Mouse (Mus musculus): ENCODE data around the gene Cfap44.
A peak's percentile ranks its signal among the peaks of the same experiment; 100 is the strongest.

Cfap44 gene

DNA sequence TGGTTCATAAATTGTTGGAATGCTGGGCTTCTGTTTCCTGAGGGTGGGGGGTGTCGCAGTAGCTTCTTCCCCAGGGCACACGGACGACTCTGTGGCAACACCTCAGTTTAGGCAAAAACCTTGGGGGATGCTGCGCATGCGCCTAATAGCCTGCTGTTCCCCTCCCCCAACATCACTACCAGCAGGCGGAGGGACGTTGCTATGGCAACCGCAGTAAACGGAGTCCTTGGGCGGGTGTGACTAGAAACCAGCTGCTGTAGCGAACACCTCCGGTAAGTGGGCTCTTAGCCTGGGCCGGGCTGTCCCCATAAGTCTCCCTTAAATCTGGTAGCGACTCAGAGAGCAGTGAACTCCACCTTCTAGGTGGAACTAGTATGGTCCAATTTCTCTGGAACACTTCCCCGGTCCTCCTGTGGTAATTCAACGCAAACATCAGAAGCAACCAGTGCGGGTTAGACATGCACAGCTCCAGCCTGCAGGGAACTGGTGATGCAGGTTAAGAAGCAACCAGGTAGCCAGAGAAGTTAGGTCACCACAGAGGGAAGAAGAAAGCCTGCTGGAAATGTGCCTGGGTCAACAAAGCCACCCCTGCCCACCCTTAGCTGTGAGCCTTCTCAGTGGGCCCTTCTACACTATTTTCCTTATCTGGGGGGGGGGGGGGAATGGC lies at the start of gene Cfap44:
Gene Cfap44 (plus strand): TSS at position 220 of the 667 bp plus-strand sequence.
- Histone ChIP-seq H3K36me3 (ENCODE audit: control insufficient read depth, insufficient read depth, low read length, poor library complexity, severe bottlenecking) (no peaks in the 10 kb centered on the region), H3K27me3 (ENCODE audit: control insufficient read depth, insufficient read depth, low read length, poor library complexity, severe bottlenecking) (no peaks in the 10 kb centered on the region)
- peak; percentile 63 for DNase-seq (ENCODE audit: low read depth, low spot score)

DNA sequence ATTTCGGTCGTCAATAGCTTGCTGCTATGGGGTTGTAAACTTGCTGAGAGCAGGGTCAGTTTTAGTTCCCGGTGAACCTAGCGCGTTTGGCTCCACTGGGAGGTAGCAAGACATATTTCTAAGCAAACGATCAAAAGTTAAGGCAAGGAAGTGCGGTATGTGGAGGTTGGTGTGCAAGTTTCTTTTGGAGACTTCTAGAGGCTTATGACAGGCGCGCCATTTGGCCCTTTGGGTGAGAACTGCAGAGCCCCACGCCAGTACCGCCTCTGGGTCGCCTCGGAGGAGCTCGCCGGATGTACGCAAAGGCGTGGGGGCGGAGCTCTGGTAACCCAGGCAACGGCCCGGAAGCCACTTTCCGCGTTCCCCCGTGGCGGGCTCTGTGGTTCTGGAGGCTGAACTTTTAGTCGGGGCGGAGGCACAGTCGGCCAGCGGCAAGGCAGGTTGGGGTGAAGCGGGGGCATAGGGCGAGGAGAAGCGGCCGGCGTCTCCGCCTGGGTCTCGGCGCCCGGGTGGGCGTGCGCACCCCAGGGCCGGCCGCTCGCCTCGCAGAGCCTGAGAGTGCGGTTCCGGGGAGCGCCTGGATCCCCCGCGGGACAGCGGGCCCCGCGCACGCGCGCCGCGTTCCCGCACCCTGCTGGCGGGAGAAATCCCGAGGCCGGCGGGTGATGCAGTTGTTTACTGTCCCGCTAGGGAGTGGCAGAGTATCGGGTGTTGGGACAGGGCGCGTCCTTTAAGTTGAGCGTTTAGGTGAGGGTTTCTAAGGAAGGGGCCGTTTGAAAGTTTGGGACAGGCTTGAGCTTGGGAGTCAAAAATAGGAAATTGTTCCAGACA lies 47.3 kb upstream of the Cfap44 start, which contains the start of gene Spice1:
Gene Spice1 (plus strand): TSS at position 51 of the 831 bp plus-strand sequence.
- no peaks in the 10 kb centered on the region for H3K36me3 ChIP-seq (ENCODE audit: control insufficient read depth, insufficient read depth, low read length, poor library complexity, severe bottlenecking)
- no peaks in the 10 kb centered on the region for H3K27me3 ChIP-seq (ENCODE audit: control insufficient read depth, insufficient read depth, low read length, poor library complexity, severe bottlenecking)
- DNase-seq (ENCODE audit: low read depth, low spot score), result peak; percentile 97

DNA sequence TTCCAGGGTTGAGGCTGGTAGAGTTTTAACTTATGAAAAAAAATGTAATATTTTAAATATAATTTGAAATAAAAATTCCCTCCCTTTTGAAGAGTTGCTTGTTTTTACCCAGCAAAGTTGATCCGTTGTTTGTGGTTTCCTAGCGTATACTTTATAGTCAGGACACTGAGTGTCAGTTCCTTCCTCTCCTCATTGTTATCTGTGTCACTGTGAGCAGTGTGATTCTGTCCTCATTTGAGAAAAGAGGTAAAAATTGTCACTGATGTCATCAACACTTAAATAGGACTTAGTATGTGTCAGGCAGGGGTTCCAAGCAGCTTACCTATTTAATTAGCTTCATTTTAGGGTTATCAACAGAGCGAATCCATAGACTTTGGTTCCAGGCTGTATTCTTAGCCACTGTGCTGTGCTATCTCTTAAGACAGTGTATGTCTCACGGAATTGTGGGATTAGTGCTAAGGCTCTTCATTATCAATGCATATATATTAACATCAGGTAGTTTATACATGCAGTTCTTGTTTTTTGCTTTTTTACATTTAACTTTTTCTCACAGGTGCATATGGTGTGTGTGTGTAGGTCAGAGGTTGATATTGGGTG lies 44.7 kb upstream of the Cfap44 start:
- H3K36me3 ChIP-seq (ENCODE audit: control insufficient read depth, insufficient read depth, low read length, poor library complexity, severe bottlenecking), result no peaks in the 10 kb centered on the region; the same call in 1 of the 2 replicates
- no peaks in the 10 kb centered on the region for H3K27me3 ChIP-seq (ENCODE audit: control insufficient read depth, insufficient read depth, low read length, poor library complexity, severe bottlenecking)
- no peak for DNase-seq (ENCODE audit: low read depth, low spot score)

DNA sequence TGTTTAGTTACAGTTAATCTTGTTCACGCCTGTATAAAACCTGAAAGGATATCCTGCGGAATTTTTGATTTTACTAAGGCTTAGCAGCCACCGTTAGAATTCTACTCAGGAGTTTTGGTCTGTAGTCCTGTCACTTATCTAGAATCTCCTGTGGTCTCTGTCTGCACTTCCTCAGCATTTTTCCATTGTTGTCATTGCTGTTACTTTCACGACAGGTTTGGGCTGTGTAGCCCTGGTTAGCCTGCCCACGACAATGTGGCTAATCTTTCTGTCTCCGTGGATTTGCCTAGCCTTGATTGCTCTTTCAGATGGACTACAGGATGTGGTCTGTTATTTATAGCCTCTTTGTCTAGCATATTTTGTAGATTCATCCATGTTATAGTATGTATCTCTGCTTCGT lies 38.3 kb upstream of the Cfap44 start:
- DNase-seq (ENCODE audit: low read depth, low spot score), result no peak
- Histone ChIP-seq H3K36me3 (ENCODE audit: control insufficient read depth, insufficient read depth, low read length, poor library complexity, severe bottlenecking) (no peaks in the 10 kb centered on the region; the same call in 1 of the 2 replicates), H3K27me3 (ENCODE audit: control insufficient read depth, insufficient read depth, low read length, poor library complexity, severe bottlenecking) (no peaks in the 10 kb centered on the region)

DNA sequence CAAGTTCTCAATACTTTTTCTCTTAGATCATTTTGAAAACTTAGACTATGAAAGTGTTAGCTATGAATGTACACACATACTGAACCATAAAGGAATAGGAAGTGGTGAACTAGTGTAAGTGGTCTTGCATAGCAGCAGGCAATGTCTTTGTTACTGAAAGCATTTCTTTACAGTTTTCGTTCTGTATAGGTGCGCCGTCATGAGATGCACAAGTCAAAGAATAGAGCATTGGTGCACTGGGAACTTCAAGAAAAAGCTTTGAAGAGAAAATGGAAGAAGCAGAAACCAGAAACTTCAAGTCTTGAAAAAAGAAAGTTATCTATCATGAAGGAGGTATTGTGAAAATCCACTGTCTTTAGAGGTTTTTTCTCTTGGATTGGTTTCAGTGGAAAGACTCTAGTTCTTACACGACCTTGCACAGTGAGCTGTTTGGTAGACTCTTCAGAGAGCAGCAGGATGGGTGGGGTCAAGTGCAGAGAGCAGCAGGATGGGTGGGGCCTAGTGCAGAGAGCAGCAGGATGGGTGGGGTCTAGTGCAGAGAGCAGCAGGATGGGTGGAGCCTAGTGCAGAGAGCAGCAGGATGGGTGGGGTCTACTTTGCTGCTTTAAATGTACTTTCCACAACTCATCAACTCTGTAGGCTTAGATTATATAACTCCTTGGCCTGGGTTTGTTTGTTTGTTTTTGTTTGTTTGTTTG lies 36.9 kb upstream of the Cfap44 start:
- H3K27me3 ChIP-seq (ENCODE audit: control insufficient read depth, insufficient read depth, low read length, poor library complexity, severe bottlenecking), result no peaks in the 10 kb centered on the region
- H3K36me3 ChIP-seq (ENCODE audit: control insufficient read depth, insufficient read depth, low read length, poor library complexity, severe bottlenecking), result no peaks in the 10 kb centered on the region; the same call in 1 of the 2 replicates
- peak; percentile 88 for DNase-seq (ENCODE audit: low read depth, low spot score)

DNA sequence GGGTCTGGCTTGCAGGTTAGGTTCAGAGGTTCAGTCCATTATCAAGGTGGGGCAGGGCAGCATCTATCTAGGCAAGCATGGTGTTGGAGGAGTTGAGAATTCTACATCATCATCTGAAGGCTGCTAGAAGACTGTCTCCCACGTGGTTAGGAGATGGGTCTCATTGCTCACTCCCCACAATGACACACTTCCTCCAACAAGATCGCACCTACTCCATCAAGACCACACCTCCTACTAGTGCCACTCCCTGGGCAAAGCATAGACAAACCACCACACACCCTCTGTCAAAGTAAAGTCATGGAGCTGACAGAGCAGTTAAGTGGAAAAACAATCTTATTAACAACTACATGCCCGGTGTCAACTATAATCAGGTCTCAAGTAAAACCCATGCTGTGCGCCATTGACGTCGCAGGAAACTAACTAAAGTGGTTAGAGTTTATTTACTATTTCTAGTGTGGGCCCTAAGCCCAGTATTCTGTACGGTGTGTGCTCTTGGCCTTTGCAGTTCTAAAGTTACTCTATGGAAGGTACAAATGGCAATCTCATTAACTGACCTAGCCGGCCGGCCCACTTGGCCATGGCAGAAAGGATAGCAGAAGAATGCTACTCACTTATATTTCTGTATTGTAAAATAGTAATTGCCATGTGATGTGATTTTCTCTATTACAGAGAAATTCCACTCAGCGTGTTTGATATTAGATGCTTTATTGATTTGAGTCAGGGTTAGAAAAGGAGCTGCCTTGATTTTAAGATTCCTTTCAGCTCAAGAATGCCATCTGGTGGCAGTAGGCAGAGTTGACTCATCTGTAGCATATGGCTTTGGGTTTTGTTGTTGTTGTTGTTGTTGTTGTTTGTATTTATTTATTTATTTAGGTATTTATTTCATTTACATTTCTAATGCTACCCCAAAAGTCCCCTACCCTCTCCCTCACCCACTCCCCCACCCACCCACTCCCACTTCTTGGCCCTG lies 32.4 kb upstream of the Cfap44 start:
- DNase-seq (ENCODE audit: low read depth, low spot score), result peak; percentile 74
- 0 out of 2 replicates have a peak, but pooled peaks cover 2% of the 10 kb centered on the region for H3K36me3 ChIP-seq (ENCODE audit: control insufficient read depth, insufficient read depth, low read length, poor library complexity, severe bottlenecking)
- no peaks in the 10 kb centered on the region for H3K27me3 ChIP-seq (ENCODE audit: control insufficient read depth, insufficient read depth, low read length, poor library complexity, severe bottlenecking)

DNA sequence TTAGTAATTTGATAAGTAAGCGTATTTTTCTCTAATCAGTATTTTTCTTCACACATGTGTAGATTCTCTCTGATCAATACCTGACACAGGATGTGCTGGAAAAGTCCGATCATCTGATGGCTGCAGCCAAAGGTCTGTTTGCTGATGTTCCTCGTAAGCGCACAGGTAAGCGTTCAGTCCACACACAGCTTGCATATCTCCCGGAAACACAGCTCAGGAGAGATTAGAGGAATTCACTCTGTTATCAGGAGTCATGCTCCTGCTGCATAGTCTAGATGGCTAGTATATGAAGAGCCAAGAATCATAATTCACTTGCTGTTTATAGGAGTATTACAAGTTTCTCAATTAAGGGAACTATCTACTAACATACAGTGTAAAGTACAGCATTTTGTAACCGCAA lies 29.1 kb upstream of the Cfap44 start:
- Histone ChIP-seq H3K27me3 (ENCODE audit: control insufficient read depth, insufficient read depth, low read length, poor library complexity, severe bottlenecking) (no peaks in the 10 kb centered on the region), H3K36me3 (ENCODE audit: control insufficient read depth, insufficient read depth, low read length, poor library complexity, severe bottlenecking) (0 out of 2 replicates have a peak, but pooled peaks cover 2% of the 10 kb centered on the region)
- no peak for DNase-seq (ENCODE audit: low read depth, low spot score)

DNA sequence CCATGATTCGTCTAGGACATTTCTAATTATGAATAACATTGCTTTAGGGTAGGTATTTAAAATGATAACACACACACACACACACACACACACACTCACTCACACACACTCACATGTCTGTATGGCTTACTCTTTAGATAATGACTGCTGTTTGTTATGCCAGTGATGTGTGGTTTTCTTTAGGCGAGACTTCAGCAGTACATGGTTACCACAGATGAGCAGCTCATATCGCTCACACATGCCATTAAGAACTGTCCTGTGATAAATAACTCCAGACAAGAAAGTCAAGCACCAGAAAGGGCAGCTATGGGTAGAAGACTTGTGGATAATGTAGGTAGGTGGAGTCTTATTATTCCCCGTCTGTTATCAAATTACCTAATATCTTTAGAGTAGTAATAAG lies 19.1 kb upstream of the Cfap44 start:
- no peaks in the 10 kb centered on the region for H3K27me3 ChIP-seq (ENCODE audit: control insufficient read depth, insufficient read depth, low read length, poor library complexity, severe bottlenecking)
- DNase-seq (ENCODE audit: low read depth, low spot score), result no peak
- peaks cover 4% of the 10 kb centered on the region for H3K36me3 ChIP-seq (ENCODE audit: control insufficient read depth, insufficient read depth, low read length, poor library complexity, severe bottlenecking)

DNA sequence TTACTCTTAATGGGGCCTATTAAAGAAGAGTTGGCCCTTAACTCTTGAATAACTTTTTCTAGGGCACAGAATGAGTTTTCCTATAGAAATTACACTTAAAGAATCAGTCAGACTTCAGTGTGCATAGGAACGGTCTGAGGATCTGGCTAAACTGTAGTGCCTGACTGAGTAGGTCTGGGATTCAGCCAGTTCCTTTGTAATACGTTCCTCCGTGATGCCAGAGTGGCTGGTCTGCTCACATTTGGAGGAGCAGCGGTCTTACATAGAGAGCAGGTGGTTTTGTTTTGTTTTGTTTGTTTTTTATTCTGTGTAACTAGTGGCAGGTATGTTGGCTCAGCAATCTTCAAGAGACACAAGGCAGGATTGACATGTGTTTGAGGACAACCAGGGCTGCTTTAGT lies 14.6 kb upstream of the Cfap44 start:
- DNase-seq (ENCODE audit: low read depth, low spot score), result no peak
- H3K36me3 ChIP-seq (ENCODE audit: control insufficient read depth, insufficient read depth, low read length, poor library complexity, severe bottlenecking), result peaks cover 4% of the 10 kb centered on the region; the same call in 1 of the 2 replicates
- H3K27me3 ChIP-seq (ENCODE audit: control insufficient read depth, insufficient read depth, low read length, poor library complexity, severe bottlenecking), result no peaks in the 10 kb centered on the region

DNA sequence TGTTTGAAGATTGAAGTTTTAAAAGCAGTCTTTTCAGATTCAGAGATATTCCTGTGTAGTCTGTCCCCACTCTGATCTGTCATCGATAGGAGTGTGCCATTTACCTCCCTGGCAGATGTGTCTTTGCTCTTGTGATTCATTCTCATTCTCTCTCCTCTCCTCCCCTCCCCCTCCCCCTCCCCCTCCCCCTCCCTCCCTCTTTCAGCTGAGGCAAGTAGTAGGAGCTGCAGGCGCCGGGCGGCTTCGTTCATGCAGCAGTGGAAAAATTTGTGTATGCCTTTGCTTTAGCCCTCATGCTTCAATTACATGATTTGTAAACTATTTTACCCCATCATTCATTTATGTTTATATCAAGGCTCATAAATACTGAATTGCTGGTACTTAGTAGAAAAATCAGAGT lies 13.0 kb upstream of the Cfap44 start:
- DNase-seq (ENCODE audit: low read depth, low spot score), result no peak
- Histone ChIP-seq H3K27me3 (ENCODE audit: control insufficient read depth, insufficient read depth, low read length, poor library complexity, severe bottlenecking) (no peaks in the 10 kb centered on the region), H3K36me3 (ENCODE audit: control insufficient read depth, insufficient read depth, low read length, poor library complexity, severe bottlenecking) (no peaks in the 10 kb centered on the region; the same call in 1 of the 2 replicates)

DNA sequence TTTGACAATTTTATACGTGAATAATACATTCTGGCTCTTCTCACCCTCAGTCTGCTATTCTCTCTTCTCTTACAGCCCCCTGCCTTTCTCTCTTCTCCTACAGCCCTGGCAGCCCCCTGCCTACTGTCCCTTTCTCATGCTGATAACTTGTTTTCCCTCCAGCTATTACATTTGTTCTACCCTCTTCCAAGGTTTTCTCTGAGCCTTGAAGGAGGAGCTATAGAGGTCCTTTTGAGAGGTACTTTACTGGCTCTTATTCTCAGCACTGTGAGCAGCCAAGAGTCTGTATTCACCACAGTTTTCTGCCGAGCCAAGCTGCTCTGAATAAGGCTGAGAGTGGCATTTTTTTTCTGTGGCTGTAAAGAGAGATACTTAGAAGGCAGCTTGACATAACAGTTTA lies 11.0 kb upstream of the Cfap44 start:
- DNase-seq (ENCODE audit: low read depth, low spot score), result no peak
- H3K36me3 ChIP-seq (ENCODE audit: control insufficient read depth, insufficient read depth, low read length, poor library complexity, severe bottlenecking), result peaks cover 3% of the 10 kb centered on the region; the same call in 1 of the 2 replicates
- no peaks in the 10 kb centered on the region for H3K27me3 ChIP-seq (ENCODE audit: control insufficient read depth, insufficient read depth, low read length, poor library complexity, severe bottlenecking)

DNA sequence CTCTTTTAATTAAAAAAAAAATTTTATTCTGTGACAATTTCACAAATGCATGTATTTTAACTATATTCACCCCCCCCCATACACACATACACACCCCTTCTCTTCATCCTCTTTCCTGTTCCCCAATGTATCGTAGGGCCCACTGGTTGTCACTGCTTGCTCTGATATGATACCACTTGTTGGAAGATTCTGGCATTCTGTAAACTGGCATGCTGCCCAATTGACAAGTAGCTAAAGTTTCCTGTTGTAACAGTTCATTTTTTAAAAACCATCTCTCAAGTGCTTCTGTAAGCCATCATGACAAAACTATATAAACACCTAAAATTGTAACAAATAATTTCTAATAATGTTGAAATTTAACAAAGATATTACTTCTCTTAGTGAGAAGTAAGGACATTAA lies 10.3 kb upstream of the Cfap44 start:
- Histone ChIP-seq H3K36me3 (ENCODE audit: control insufficient read depth, insufficient read depth, low read length, poor library complexity, severe bottlenecking) (peaks cover 3% of the 10 kb centered on the region; the same call in 1 of the 2 replicates), H3K27me3 (ENCODE audit: control insufficient read depth, insufficient read depth, low read length, poor library complexity, severe bottlenecking) (no peaks in the 10 kb centered on the region)
- no peak for DNase-seq (ENCODE audit: low read depth, low spot score)

DNA sequence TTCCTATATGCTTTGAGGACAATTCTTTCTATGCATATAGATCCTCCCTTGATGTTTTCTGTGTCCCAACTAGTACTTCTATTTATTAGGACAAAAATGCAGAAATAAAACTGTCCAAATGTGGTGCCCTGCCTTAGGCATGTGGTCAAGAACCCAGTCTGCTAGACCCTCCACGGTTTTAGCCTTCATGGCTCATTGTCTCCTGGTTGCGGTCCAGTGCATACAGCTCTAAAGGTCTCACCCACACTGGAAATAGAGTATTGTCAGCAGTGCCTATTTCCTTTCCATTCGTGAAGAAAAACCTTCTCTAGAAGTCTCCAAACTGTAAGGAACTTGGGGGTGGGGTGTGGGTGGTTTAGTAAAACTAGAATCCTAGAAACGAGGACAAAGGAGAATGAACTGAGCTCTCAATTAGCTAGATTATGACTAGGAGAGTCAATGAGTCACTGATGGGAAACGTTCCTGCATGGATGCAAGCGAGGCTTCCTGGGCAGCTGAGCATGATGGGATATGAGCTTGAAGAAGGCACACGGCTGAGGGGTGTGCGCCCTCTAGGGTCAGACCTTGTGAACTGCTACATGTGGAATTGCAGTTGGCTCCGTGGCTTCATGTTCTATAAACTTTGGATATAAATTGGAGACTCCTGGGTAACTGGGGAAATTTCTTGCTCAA lies 2.6 kb upstream of the Cfap44 start:
- Histone ChIP-seq H3K36me3 (ENCODE audit: control insufficient read depth, insufficient read depth, low read length, poor library complexity, severe bottlenecking) (0 out of 2 replicates have a peak, but pooled peaks cover 1% of the 10 kb centered on the region), H3K27me3 (ENCODE audit: control insufficient read depth, insufficient read depth, low read length, poor library complexity, severe bottlenecking) (no peaks in the 10 kb centered on the region)
- DNase-seq (ENCODE audit: low read depth, low spot score), result peak; percentile 38
